Mouse (Mus musculus) central nervous system, embryonic 14 days (tissue): ENCODE data around the gene Slc30a6. TPM values are rescaled to one million over a fixed set of nuclear protein-coding genes. Genes with fewer than 3 reads are reported as not detected.

Experiments
- polyA plus RNA-seq: library from polyadenylated mRNA; depleted of rRNA; stranded (reverse); fragments of >200 nt; gene quantifications from 2 replicates; pipeline ENCODE4 v1.2.3, GENCODE M21; 2012; rRNA removed

Slc30a6 gene
- polyA plus RNA-seq = 32.0 and 33.7 TPM in 2 replicates

GRCm38 (mm10) chr17:74395383-74396065 is at the start of gene Slc30a6:
Gene Slc30a6, plus strand, starts transcription at chr17:74395608.

DNA sequence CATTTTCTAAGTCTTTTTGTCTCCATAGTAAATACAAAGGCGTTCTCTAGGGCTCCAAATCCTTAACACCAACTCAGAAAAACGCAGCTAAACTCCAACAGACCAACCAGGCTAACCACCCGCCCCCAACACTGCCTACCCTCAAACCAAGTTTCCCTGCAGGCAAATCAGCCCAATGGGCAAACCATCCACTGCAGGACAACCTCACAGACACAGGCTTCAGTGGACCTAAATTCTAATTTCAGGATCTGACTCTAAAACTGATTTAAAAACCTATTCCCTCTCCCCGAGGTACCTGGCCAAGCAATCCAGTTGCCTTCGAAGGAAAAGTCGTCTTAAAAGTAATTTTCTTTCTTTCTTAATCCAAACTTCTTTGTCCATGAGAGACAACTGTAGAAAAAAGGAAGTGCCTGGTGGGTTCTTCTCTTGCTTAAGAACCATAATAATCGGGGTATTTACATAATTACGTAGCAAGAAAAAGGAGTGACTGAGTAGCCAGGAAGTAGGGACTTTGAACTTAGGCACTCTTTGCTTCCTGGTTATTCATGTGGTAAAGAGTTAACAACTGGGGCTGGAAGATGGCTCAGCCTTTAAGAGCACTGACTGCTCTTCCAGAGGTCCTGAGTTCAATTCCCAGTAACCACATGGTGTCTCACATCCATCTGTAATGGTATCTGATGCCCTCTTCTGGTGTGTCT is 63.5 kb downstream of the Slc30a6 start, which contains the start of gene Nlrc4:
Nlrc4 (minus strand) TSS at position 432 of the 698 bp plus-strand sequence.

Other genes with a start within 250 kb of the Slc30a6 start
- 75.2 and 86.6 TPM in 2 replicates for gene Memo1, start 100.1 kb upstream of the Slc30a6 start, polyA plus RNA-seq
- gene Dpy30, start 71.7 kb upstream of the Slc30a6 start, polyA plus RNA-seq = 143 and 164 TPM in 2 replicates
- 54.1 and 63.6 TPM in 2 replicates for gene Spast, start 56.6 kb upstream of the Slc30a6 start, polyA plus RNA-seq
- 0.07 and 0.13 TPM in 2 replicates for gene Nlrc4, start 63.5 kb downstream of the Slc30a6 start, polyA plus RNA-seq
- 26.4 and 28.9 TPM in 2 replicates for gene Yipf4, start 93.9 kb downstream of the Slc30a6 start, polyA plus RNA-seq
- gene Birc6, start 132.7 kb downstream of the Slc30a6 start, polyA plus RNA-seq = 92.3 and 96.5 TPM in 2 replicates